Mouse (Mus musculus) neural tube, embryonic 14.5 days (tissue): ENCODE data around the gene Wdsub1. TPM values are rescaled to one million over a fixed set of nuclear protein-coding genes. Genes with fewer than 3 reads are reported as not detected.
A peak's percentile ranks its signal among the peaks of the same experiment; 100 is the strongest.

Experiments used
- ATAC-seq: fragments of 200-750 bp; cut with Nextera tagmentation; 2 replicates; pipeline ENCODE4 v1.8.0; 2017; ENCODE audit warnings: low read depth, mild to moderate bottlenecking, moderate TSS enrichment, moderate library complexity
- H3K27ac ChIP-seq: fragments of 300-500 bp; sonication (generic); 2 replicates; pipeline ENCODE4 v1.5.1; 2014; ENCODE audit warnings: low read depth, mild to moderate bottlenecking, control low read depth, low read length, moderate library complexity, mixed read lengths
- H3K27me3 ChIP-seq: fragments of 300-500 bp; sonication (generic); 2 replicates; pipeline ENCODE4 v1.6.1; 2014; ENCODE audit warnings: low read length; ENCODE audit not compliant: control insufficient read depth, insufficient read depth
- H3K36me3 ChIP-seq: fragments of 300-500 bp; sonication (generic); 2 replicates; pipeline ENCODE4 v1.6.1; 2014; ENCODE audit warnings: low read length, mixed read lengths; ENCODE audit not compliant: control insufficient read depth, insufficient read depth
- H3K4me1 ChIP-seq: fragments of 300-500 bp; sonication (generic); 2 replicates; pipeline ENCODE4 v1.6.1; 2014; ENCODE audit warnings: low read length; ENCODE audit not compliant: control insufficient read depth, insufficient read depth
- H3K4me2 ChIP-seq: fragments of 300-500 bp; sonication (generic); 2 replicates; pipeline ENCODE4 v1.6.1; 2014; ENCODE audit warnings: mild to moderate bottlenecking, low read depth, low read length, control low read depth
- H3K4me3 ChIP-seq: fragments of 300-500 bp; sonication (generic); 2 replicates; pipeline ENCODE4 v1.5.1; 2014; ENCODE audit warnings: low read depth, low read length, control low read depth, mixed read lengths
- H3K9ac ChIP-seq: fragments of 300-500 bp; sonication (generic); replicated peaks from 2 replicates; pipeline ENCODE4 v1.6.1; 2014; ENCODE audit warnings: low read depth, mild to moderate bottlenecking, control low read depth, low read length, mixed read lengths
- H3K9me3 ChIP-seq: fragments of 300-500 bp; sonication (generic); 2 replicates; pipeline ENCODE4 v1.6.1; 2016; ENCODE audit warnings: low read length; ENCODE audit not compliant: control insufficient read depth
- WGBS: fragments of 180-500 bp; shearing (Covaris S2); extraction: QIAGEN DNeasy Blood & Tissue Kit; methylation state at CpG from one replicate; pipeline ENCODE4 v1.1.7; 2014; 5-methylcytosine and 5-hydroxymethylcytosine counted together
- polyA plus RNA-seq: library from polyadenylated mRNA; unstranded; fragments of >200 nt; fragmentation: Nextera tagmentation; extraction: Ambion mirVana; gene quantifications from 2 replicates; pipeline ENCODE4 v1.2.1, GENCODE M21; 2014

Gene Wdsub1
- polyA plus RNA-seq, 1 experiment from 2014 or later: 14.1 TPM

DNA sequence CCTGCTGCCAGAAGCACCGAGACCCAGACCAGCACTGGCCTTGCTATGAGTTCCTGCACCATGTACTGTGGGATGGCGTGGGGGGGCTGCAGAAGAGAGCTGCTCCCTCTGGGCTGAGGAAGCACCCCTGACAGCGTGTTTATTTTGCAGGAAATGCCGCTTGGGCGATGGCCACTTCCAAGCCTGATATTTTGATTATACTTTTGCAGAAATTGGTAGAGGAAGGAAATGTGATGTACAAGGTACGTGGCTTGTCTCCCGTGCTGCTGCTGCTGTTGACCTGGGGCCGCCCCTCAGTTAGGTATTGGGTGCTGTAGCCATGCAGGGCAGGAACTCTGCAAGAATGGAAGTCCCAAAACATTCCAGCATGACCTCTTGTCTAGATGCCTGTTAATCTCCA is 43.6 kb downstream of the Wdsub1 start:
- Histone ChIP-seq H3K27ac (no peak overlapping the region), H3K9me3 (no peaks in the 10 kb centered on the region), H3K4me1 (peaks cover 3% of the 10 kb centered on the region; the same call in 1 of the 2 replicates), H3K4me3 (no peak overlapping the region), H3K36me3 (no peaks in the 10 kb centered on the region), H3K9ac (no peak overlapping the region), H3K27me3 (no peaks in the 10 kb centered on the region), H3K4me2 (no peak overlapping the region)
- WGBS: 87% methylated on average over 8 of the region's 8 CpGs
- ATAC-seq: no peak

GRCm38 (mm10) chr2:59831831-59832230 is 50.6 kb downstream of the Wdsub1 start:
- Histone ChIP-seq H3K4me3 (no peak overlapping the region), H3K4me1 (peaks cover 19% of the 10 kb centered on the region), H3K4me2 (no peak overlapping the region), H3K9me3 (no peaks in the 10 kb centered on the region), H3K36me3 (no peaks in the 10 kb centered on the region), H3K27ac (no peak overlapping the region), H3K9ac (no peak overlapping the region), H3K27me3 (no peaks in the 10 kb centered on the region)
- ATAC-seq: no peak
- WGBS: 88% methylated on average over 7 of the region's 7 CpGs

GRCm38 (mm10) chr2:59830940-59831339 is 51.5 kb downstream of the Wdsub1 start:
- no peak for ATAC-seq
- 82% methylated on average over 5 of the region's 5 CpGs for WGBS
- Histone ChIP-seq H3K4me2 (no peak overlapping the region), H3K27me3 (no peaks in the 10 kb centered on the region), H3K27ac (no peak overlapping the region), H3K9me3 (no peaks in the 10 kb centered on the region), H3K36me3 (no peaks in the 10 kb centered on the region), H3K9ac (no peak overlapping the region), H3K4me1 (peaks cover 19% of the 10 kb centered on the region), H3K4me3 (no peak overlapping the region)

DNA sequence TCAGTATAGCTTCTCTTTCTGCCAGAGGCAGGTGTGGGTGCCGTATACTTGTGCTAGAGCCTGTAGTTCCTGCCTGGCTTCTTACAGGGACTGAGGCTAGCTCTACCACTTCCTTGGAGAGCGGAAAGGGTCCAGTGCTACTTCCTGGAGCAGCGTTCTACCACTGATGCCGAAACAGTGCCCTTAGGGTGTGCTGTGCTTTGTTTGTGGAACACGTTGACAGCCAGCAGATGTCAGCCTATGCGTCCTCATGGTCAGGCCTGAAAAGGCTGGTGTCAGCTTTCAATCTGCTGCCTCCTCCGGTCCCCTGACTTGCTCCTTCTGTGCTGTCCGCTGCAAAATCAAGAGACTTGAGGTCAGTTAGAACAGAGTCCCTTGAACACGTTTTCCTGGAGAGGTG is 52.2 kb downstream of the Wdsub1 start:
- WGBS: 27% methylated on average over 9 of the region's 9 CpGs
- Histone ChIP-seq H3K9ac (no peak overlapping the region), H3K36me3 (no peaks in the 10 kb centered on the region), H3K4me1 (peaks cover 19% of the 10 kb centered on the region), H3K9me3 (no peaks in the 10 kb centered on the region), H3K27ac (no peak overlapping the region), H3K27me3 (no peaks in the 10 kb centered on the region), H3K4me2 (no peak overlapping the region), H3K4me3 (no peak overlapping the region)
- peak; percentile 68; the same call in 1 of the 2 replicates for ATAC-seq

DNA sequence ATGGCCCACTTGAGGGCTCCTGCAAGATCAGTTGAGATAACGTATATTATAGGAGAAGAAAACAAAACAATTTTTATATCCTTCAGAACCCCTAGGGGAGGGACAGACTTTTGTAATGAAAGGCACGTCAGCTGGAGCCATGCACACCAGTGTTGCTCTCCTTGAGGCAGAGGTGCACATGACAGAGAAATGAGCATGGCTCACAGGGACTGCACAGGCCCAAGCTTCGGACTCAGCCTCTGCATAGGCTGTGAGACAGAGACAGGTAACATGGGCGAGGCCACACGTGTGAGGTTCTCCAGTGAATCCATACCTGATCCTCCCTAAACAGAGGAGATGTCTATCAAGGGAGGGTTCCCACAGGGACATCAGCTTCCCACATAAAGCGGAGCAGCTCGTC is 52.7 kb downstream of the Wdsub1 start:
- ATAC-seq: peak; percentile 44; the same call in 1 of the 2 replicates
- H3K9ac ChIP-seq: no peak overlapping the region
- H3K4me2 ChIP-seq: no peak overlapping the region
- no peaks in the 10 kb centered on the region for H3K27me3 ChIP-seq
- no peaks in the 10 kb centered on the region for H3K9me3 ChIP-seq
- H3K4me1 ChIP-seq: peaks cover 19% of the 10 kb centered on the region
- H3K36me3 ChIP-seq: no peaks in the 10 kb centered on the region
- no peak overlapping the region for H3K4me3 ChIP-seq
- no peak overlapping the region for H3K27ac ChIP-seq
- WGBS: 72% methylated on average over 7 of the region's 7 CpGs

DNA sequence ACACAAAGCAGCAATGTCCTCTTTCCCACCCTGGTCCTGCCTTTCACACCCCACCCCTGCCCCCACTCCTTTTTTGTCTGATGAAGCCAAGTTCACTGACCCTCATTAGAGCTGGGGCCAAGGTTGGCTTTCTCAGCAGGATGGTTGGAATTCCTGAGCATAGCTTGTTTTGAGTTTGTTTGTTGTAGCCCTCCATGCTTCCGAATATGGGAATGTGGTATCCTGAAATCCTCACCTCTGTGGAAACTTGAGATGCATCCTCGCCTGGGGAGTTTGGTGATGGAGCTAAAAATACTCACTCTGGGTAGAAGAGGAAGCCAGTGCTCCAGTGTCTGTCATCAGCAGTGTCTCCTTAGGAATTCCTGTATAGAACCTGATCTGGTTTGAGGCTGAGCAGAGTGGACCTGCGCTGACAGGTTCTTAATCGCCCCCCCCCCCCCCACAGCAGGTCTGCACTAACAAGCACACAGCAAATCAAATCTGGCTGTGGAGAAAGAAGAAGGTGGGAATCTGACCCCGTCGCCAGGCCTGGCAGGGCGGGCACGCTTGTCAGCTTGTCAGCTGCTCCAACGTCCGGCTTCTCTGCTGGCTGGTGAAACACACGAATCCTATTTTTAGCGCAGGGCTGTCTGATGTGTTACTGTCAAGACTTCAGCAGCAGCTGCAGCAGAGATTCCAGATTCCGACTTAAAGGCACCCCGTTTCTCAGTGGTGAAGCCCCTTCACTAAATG is 53.4 kb downstream of the Wdsub1 start:
- Histone ChIP-seq H3K4me1 (peaks cover 19% of the 10 kb centered on the region), H3K27ac (peak overlapping the region; percentile 39), H3K4me2 (no peak overlapping the region), H3K27me3 (no peaks in the 10 kb centered on the region), H3K9ac (no peak overlapping the region), H3K36me3 (no peaks in the 10 kb centered on the region), H3K9me3 (no peaks in the 10 kb centered on the region), H3K4me3 (no peak overlapping the region)
- ATAC-seq: peak; percentile 26; the same call in 1 of the 2 replicates
- 39% methylated on average over 14 of the region's 14 CpGs for WGBS

GRCm38 (mm10) chr2:59828103-59828655 is 54.2 kb downstream of the Wdsub1 start:
- Histone ChIP-seq H3K4me1 (peaks cover 19% of the 10 kb centered on the region), H3K4me2 (no peak overlapping the region), H3K27ac (no peak overlapping the region), H3K36me3 (no peaks in the 10 kb centered on the region), H3K9me3 (no peaks in the 10 kb centered on the region), H3K9ac (no peak overlapping the region), H3K27me3 (no peaks in the 10 kb centered on the region), H3K4me3 (no peak overlapping the region)
- ATAC-seq: no peak
- 59% methylated on average over 11 of the region's 11 CpGs for WGBS

- 81% methylated on average over 4 of the region's 4 CpGs for WGBS
- no peak overlapping the region for H3K9ac ChIP-seq
- no peaks in the 10 kb centered on the region for H3K9me3 ChIP-seq
- no peak overlapping the region for H3K4me2 ChIP-seq
- H3K4me1 ChIP-seq: peaks cover 19% of the 10 kb centered on the region
- no peak for ATAC-seq
- H3K36me3 ChIP-seq: no peaks in the 10 kb centered on the region
- H3K4me3 ChIP-seq: no peak overlapping the region
- no peak overlapping the region for H3K27ac ChIP-seq
- no peaks in the 10 kb centered on the region for H3K27me3 ChIP-seq
Measured at GRCm38 (mm10) chr2:59825380-59825779, 57.0 kb downstream of the Wdsub1 start.

GRCm38 (mm10) chr2:59824289-59824688 is 58.1 kb downstream of the Wdsub1 start:
- H3K9ac ChIP-seq: no peak overlapping the region
- no peak overlapping the region for H3K4me3 ChIP-seq
- peaks cover 10% of the 10 kb centered on the region for H3K4me1 ChIP-seq
- H3K36me3 ChIP-seq: no peaks in the 10 kb centered on the region
- no peak overlapping the region for H3K4me2 ChIP-seq
- WGBS: 79% methylated on average over 8 of the region's 8 CpGs
- no peak for ATAC-seq
- no peaks in the 10 kb centered on the region for H3K27me3 ChIP-seq
- no peak overlapping the region for H3K27ac ChIP-seq
- H3K9me3 ChIP-seq: no peaks in the 10 kb centered on the region
